Mouse (Mus musculus) lung, embryonic 16.5 days (tissue): ENCODE measurements around the gene Pdcd4. TPM values are rescaled to one million over a fixed set of nuclear protein-coding genes. Genes with fewer than 3 reads are reported as not detected.

Experiments used
- ATAC-seq: fragments of 200-750 bp; cut with Nextera tagmentation; 2 replicates; pipeline ENCODE4 v1.8.0; 2017; ENCODE audit warnings: low read depth, mild to moderate bottlenecking, moderate library complexity
- H3K27ac ChIP-seq: fragments of 300-500 bp; sonication (generic); 2 replicates; pipeline ENCODE4 v1.5.1; 2014; ENCODE audit warnings: mild to moderate bottlenecking, control low read depth, low read length
- H3K27me3 ChIP-seq: fragments of 300-500 bp; sonication (generic); 2 replicates; pipeline ENCODE4 v1.6.1; 2014; ENCODE audit warnings: low read depth, low read length, mixed read lengths; ENCODE audit not compliant: control insufficient read depth, insufficient read depth
- H3K36me3 ChIP-seq: fragments of 300-500 bp; sonication (generic); 2 replicates; pipeline ENCODE4 v1.6.1; 2014; ENCODE audit warnings: low read length; ENCODE audit not compliant: control insufficient read depth, insufficient read depth
- H3K4me1 ChIP-seq: fragments of 300-500 bp; sonication (generic); replicated peaks from 2 replicates; pipeline ENCODE4 v1.6.1; 2014; ENCODE audit warnings: low read length, mixed read lengths; ENCODE audit not compliant: control insufficient read depth, insufficient read depth
- H3K4me2 ChIP-seq: fragments of 300-500 bp; sonication (generic); 2 replicates; pipeline ENCODE4 v1.6.1; 2014; ENCODE audit warnings: low read depth, low read length, control low read depth
- H3K4me3 ChIP-seq: fragments of 300-500 bp; sonication (generic); 2 replicates; pipeline ENCODE4 v1.5.1; 2014; ENCODE audit warnings: mild to moderate bottlenecking, low read length, control low read depth
- H3K9ac ChIP-seq: fragments of 300-500 bp; sonication (generic); 2 replicates; pipeline ENCODE4 v1.6.1; 2014; ENCODE audit warnings: low read length, control low read depth
- H3K9me3 ChIP-seq: fragments of 300-500 bp; sonication (generic); 2 replicates; pipeline ENCODE4 v1.6.1; 2016; ENCODE audit warnings: low read length; ENCODE audit not compliant: control insufficient read depth
- WGBS: fragments of 180-500 bp; shearing (Covaris S2); extraction: QIAGEN DNeasy Blood & Tissue Kit; methylation state at CpG from one replicate; pipeline ENCODE4 v1.1.7; 2014; 5-methylcytosine and 5-hydroxymethylcytosine counted together
- polyA plus RNA-seq: library from polyadenylated mRNA; unstranded; fragments of >200 nt; fragmentation: Nextera tagmentation; extraction: Ambion mirVana; gene quantifications from 2 replicates; pipeline ENCODE4 v1.2.1, GENCODE M21; 2015

The Pdcd4 gene
- polyA plus RNA-seq, 1 experiment from 2014 or later = 112 TPM

DNA sequence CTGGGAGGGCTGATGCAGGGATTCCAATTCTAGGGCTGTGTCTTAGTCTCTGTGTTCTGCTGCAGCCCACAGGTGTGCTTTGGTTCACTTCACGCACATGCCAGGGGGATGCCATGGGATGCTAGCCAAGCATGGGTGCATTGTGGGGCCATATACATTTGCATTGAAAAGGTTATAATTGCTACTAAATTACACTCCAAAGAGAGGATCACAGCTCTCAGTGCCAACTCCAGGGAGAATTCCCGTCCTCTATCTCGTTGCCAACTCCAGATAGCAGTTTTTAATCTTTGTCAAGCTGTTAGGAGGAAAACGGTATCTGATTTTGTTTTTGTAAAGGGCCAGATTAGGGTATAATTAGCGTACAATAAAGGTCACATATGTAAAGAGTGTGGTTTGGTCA is 36.2 kb upstream of the Pdcd4 start:
- 73% methylated on average over 5 of the region's 5 CpGs for WGBS
- Histone ChIP-seq H3K4me1 (peaks cover 28% of the 10 kb centered on the region), H3K4me2 (no peak overlapping the region), H3K27me3 (no peaks in the 10 kb centered on the region), H3K4me3 (no peak overlapping the region), H3K9ac (no peak overlapping the region), H3K9me3 (no peaks in the 10 kb centered on the region), H3K36me3 (no peaks in the 10 kb centered on the region), H3K27ac (no peak overlapping the region)
- no peak for ATAC-seq

DNA sequence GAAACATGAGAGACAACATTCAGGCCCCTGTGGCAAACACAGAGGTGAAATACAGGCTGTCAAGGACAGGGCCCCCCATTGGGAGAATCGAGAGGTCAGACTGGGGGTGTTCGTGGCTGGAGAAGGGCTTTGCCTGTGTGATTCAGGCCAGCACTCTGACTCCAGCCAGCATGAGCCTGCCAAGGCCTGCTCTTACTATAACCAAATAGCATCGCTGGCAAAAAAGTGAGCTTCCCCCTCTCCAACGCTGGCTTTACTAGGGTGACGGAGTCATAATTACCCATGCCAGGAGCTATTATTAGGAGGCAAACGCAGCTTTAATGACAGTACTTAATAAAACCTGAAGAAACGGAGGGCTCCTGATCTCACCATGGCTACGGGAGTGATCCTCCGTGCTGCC is 35.2 kb upstream of the Pdcd4 start:
- Histone ChIP-seq H3K4me3 (no peak overlapping the region), H3K9ac (no peak overlapping the region), H3K9me3 (no peaks in the 10 kb centered on the region), H3K27me3 (no peaks in the 10 kb centered on the region), H3K4me2 (no peak overlapping the region), H3K27ac (no peak overlapping the region), H3K36me3 (no peaks in the 10 kb centered on the region), H3K4me1 (peaks cover 21% of the 10 kb centered on the region)
- 80% methylated on average over 9 of the region's 9 CpGs for WGBS
- ATAC-seq = no peak

DNA sequence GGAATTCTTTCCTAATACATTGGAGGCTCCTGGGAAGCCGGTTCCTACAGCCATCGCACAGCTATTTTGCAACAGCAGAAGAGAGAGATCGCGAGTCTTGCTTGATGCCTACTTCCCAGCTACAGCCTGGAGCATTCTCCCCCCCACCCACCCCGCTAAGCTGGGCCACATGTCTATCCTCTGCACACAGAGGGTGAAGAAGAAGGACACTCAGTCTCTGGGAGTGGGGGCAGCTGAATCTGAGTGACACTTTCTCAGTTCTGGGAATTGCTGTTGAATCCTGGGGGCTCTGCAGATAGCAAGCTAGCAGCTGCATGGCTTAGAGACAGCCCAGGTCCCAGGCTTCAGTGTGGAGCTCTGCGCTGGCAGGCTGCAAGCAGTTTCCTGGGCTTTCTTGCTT is 34.1 kb upstream of the Pdcd4 start:
- H3K27ac ChIP-seq = no peak overlapping the region
- peak; percentile 16; the same call in 1 of the 2 replicates for ATAC-seq
- no peaks in the 10 kb centered on the region for H3K36me3 ChIP-seq
- WGBS = 47% methylated on average over 6 of the region's 6 CpGs
- H3K9ac ChIP-seq = no peak overlapping the region
- no peak overlapping the region for H3K4me3 ChIP-seq
- H3K9me3 ChIP-seq = no peaks in the 10 kb centered on the region
- no peak overlapping the region for H3K4me2 ChIP-seq
- H3K27me3 ChIP-seq = no peaks in the 10 kb centered on the region
- peaks cover 14% of the 10 kb centered on the region; the same call in 1 of the 2 replicates for H3K4me1 ChIP-seq

DNA sequence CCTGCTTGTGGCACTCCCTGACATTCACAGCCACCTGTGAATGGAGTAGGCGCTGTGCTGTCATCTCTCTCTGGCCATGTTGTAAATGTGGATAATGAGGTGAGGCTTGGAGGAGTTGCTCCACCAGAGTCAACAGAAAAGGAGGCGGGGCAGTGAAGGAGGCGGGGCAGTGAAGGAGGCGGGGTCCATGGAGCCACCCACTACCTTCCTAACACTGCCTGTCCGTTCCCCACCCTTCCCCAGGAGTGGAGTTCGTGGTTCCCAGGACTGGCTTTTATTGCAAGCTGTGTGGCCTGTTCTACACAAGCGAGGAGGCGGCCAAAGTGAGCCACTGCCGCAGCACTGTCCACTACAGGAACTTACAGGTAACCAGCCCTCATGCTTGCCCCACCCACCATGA is 32.9 kb upstream of the Pdcd4 start:
- Histone ChIP-seq H3K9me3 (no peaks in the 10 kb centered on the region), H3K4me1 (peaks cover 10% of the 10 kb centered on the region; the same call in 1 of the 2 replicates), H3K4me3 (no peak overlapping the region), H3K36me3 (no peaks in the 10 kb centered on the region), H3K9ac (no peak overlapping the region), H3K27ac (no peak overlapping the region), H3K27me3 (no peaks in the 10 kb centered on the region), H3K4me2 (0 out of 2 replicates have a peak overlapping the region, but pooled peaks have one; percentile 6)
- WGBS = 31% methylated on average over 9 of the region's 9 CpGs
- ATAC-seq = peak; percentile 63

DNA sequence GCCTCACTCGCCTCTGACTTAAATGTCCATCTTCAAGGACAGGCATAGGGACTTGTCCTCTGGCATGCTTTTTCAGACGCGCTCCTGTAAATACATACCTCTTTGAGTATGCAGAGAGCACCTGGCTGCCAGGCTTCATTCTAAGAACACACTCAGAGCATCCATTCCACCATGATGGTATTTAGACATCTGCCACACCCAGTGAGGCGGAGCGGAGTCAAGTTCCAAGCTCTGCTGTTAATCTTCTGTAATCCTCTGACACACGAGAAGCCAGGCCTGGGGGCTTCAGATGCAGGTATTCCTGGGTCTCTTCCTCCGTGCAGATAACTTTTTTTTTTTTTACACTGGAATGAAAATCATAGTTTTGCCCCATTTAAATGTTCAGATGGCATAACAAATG is 32.4 kb upstream of the Pdcd4 start:
- no peak overlapping the region for H3K27ac ChIP-seq
- WGBS = 66% methylated on average over 7 of the region's 7 CpGs

DNA sequence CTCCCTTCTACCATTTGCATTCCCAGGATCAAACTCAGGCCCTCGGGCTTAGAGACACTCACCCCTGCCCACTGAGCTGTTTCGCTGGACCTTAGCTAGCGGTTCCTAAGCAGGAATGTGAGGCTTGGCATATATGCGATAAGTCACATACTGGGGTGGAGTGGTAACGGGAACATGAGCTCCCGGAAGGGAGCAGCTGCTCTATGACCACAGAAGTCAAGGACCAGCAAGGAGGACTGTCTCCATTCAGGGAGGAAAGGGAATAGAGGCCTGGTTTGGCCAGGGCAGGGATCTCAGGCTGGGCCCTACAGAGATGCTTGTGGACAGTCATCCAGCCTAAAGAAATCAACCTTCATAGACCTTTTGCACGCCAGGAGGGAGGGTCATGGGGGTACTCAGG is 30.7 kb upstream of the Pdcd4 start:
- H3K4me2 ChIP-seq = no peak overlapping the region
- no peak overlapping the region for H3K27ac ChIP-seq
- H3K36me3 ChIP-seq = no peaks in the 10 kb centered on the region
- no peaks in the 10 kb centered on the region for H3K27me3 ChIP-seq
- ATAC-seq = no peak
- WGBS = 58% methylated on average over 7 of the region's 7 CpGs
- H3K9me3 ChIP-seq = no peaks in the 10 kb centered on the region
- no peak overlapping the region for H3K4me3 ChIP-seq
- peaks cover 10% of the 10 kb centered on the region; the same call in 1 of the 2 replicates for H3K4me1 ChIP-seq
- no peak overlapping the region for H3K9ac ChIP-seq

More for the DNA sequence above, 32.4 kb upstream of the Pdcd4 start:
- H3K36me3 ChIP-seq = no peaks in the 10 kb centered on the region
- no peaks in the 10 kb centered on the region for H3K9me3 ChIP-seq
- no peak overlapping the region for H3K9ac ChIP-seq
- ATAC-seq = no peak
- peaks cover 10% of the 10 kb centered on the region; the same call in 1 of the 2 replicates for H3K4me1 ChIP-seq
- no peak overlapping the region for H3K4me3 ChIP-seq
- no peaks in the 10 kb centered on the region for H3K27me3 ChIP-seq
- no peak overlapping the region for H3K4me2 ChIP-seq

DNA sequence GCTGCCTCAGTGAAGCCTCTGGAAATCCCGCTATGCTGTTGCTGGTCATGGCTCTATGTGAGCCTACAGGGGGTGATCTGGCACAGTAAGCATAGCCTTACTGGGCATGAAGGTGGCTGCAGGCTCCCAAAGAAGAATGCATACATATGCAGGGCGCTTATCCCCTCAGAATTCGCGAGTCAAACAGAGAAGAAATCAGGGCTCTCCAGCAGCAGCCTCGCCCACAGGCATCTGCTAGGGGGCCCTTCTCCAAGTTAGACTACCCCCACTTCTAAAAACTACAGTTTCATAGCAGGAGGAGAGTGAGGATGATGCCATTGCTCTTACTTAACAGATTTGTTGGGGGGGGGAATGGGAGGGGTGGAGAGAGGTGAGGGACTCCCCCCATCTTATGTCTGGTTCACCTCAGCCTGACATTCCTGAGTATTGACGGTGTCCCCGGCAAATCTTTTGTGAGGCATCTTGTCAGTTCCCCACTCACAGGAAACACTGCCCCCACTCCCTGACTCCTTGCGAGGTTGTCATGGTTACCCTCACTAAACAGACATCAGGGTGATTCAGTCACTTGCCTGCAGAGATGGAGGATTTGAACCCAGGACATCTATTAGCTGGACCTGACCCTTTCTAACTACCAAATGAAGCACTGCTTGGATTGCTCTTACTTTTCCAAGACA is 29.3 kb upstream of the Pdcd4 start:
- Histone ChIP-seq H3K9ac (no peak overlapping the region), H3K9me3 (no peaks in the 10 kb centered on the region), H3K4me2 (no peak overlapping the region), H3K36me3 (no peaks in the 10 kb centered on the region), H3K4me3 (no peak overlapping the region), H3K27ac (no peak overlapping the region), H3K27me3 (no peaks in the 10 kb centered on the region), H3K4me1 (peaks cover 10% of the 10 kb centered on the region; the same call in 1 of the 2 replicates)
- WGBS = 65% methylated on average over 8 of the region's 8 CpGs
- no peak for ATAC-seq

DNA sequence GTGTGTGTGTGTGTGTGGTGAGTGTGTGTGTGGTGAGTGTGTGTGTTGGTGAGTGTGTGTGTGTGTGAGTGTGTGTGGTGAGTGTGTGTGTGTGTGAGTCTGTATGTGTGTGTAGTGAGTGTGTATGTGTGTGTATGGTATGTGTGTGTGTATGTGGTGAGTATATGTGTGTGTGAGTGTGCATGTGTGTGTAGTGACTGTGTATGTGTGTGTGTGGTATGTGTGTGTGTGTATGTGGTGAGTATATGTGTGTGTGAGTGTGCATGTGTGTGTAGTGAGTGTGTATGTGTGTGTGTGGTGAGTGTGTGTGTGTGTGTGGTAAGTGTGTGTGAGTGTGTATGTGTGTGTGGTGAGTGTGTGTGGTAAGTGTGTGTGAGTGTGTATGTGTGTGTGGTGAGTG is 24.8 kb upstream of the Pdcd4 start:
- no peaks in the 10 kb centered on the region for H3K27me3 ChIP-seq
- H3K4me3 ChIP-seq = no peak overlapping the region
- ATAC-seq = no peak
- no peak overlapping the region for H3K4me2 ChIP-seq
- H3K36me3 ChIP-seq = no peaks in the 10 kb centered on the region
- H3K9me3 ChIP-seq = no peaks in the 10 kb centered on the region
- H3K9ac ChIP-seq = no peak overlapping the region
- H3K4me1 ChIP-seq = no peaks in the 10 kb centered on the region
- H3K27ac ChIP-seq = no peak overlapping the region

DNA sequence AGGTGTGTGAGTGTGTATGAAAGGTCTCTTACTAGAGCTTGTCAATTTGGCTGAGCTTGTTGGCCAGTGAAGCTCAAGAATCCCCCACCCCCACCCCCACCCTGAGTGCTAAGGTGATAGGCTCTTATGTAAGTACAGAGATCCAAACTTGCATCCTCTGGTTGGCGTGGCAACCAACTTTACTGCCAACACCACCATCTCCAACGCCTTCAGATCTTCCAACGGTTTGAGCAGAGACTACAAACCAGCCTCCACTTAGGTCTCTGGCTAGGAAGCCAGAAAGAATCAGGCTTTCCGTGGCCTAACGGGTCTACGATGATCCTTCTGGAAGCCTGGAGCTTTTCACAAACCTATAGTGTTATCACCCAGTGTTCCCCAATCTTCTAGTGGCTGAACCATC is 23.9 kb upstream of the Pdcd4 start:
- H3K4me3 ChIP-seq = no peak overlapping the region
- H3K4me2 ChIP-seq = no peak overlapping the region
- WGBS = 80% methylated on average over 6 of the region's 6 CpGs
- H3K9ac ChIP-seq = no peak overlapping the region
- no peaks in the 10 kb centered on the region for H3K36me3 ChIP-seq
- H3K4me1 ChIP-seq = no peaks in the 10 kb centered on the region
- no peaks in the 10 kb centered on the region for H3K9me3 ChIP-seq
- H3K27ac ChIP-seq = no peak overlapping the region
- no peaks in the 10 kb centered on the region for H3K27me3 ChIP-seq
- ATAC-seq = no peak

DNA sequence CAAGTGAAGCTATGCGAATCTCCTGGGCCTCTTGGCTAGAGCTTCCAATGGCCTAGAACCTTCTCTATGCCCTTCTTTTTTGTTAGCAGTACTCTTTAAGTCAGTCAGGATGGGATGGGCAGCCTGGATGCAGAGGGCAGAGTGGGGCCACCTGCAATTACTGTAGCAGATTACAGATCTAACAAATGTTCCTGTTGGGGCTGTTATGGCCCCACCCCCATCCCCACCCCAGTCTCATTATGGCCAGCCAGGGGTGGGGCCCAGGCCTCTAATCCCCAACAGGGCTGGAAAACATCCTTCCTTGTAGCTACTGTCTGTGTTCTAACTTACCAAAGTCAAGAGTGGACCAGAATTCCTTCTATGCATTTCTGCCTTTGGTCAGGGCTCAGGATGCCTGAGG is 23.2 kb upstream of the Pdcd4 start:
- 96% methylated on average over 1 of the region's 1 CpGs for WGBS
- Histone ChIP-seq H3K9ac (no peak overlapping the region), H3K4me2 (no peak overlapping the region), H3K27ac (no peak overlapping the region), H3K4me3 (no peak overlapping the region), H3K36me3 (no peaks in the 10 kb centered on the region), H3K27me3 (no peaks in the 10 kb centered on the region), H3K9me3 (no peaks in the 10 kb centered on the region), H3K4me1 (no peaks in the 10 kb centered on the region)
- ATAC-seq = no peak
